Mouse (Mus musculus) heart, postnatal 0 days (tissue): Measurements from ENCODE around the gene Foxi1. TPM values are rescaled to one million over a fixed set of nuclear protein-coding genes. Genes with fewer than 3 reads are reported as not detected.
"Not testable (repeated sequence)": the region's sequence is repeated elsewhere in the genome, so short reads cannot be mapped to it uniquely, and the experiment has no call there.

ENCODE experiments used
- ATAC-seq: fragments of 200-750 bp; cut with Nextera tagmentation; 2 replicates; pipeline ENCODE4 v1.8.0; 2017; ENCODE audit warnings: low read depth, moderate number of reproducible peaks, moderate library complexity; ENCODE audit not compliant: insufficient read depth
- DNase-seq: peaks from one replicate; pipeline ENCODE4 v3.0.0-alpha.2; 2016; ENCODE audit warnings: low spot score
- H3K27ac ChIP-seq: fragments of 300-500 bp; sonication (generic); 2 replicates; pipeline ENCODE4 v1.5.1; 2014; ENCODE audit warnings: low read depth, mild to moderate bottlenecking
- H3K27me3 ChIP-seq: fragments of 300-500 bp; sonication (generic); 2 replicates; pipeline ENCODE4 v1.6.1; 2014; ENCODE audit warnings: low read length, mixed read lengths; ENCODE audit not compliant: control insufficient read depth, insufficient read depth
- H3K36me3 ChIP-seq: fragments of 300-500 bp; sonication (generic); replicated peaks from 2 replicates; pipeline ENCODE4 v1.6.1; 2014; ENCODE audit warnings: low read length, mixed read lengths; ENCODE audit not compliant: control insufficient read depth, insufficient read depth
- H3K4me1 ChIP-seq: fragments of 300-500 bp; sonication (generic); 2 replicates; pipeline ENCODE4 v1.6.1; 2014; ENCODE audit warnings: antibody characterized with exemption; ENCODE audit not compliant: control insufficient read depth, insufficient read depth
- H3K4me2 ChIP-seq: fragments of 300-500 bp; sonication (generic); 2 replicates; pipeline ENCODE4 v1.6.1; 2014; ENCODE audit warnings: low read depth, mild to moderate bottlenecking, low read length, moderate library complexity
- H3K4me3 ChIP-seq: fragments of 300-500 bp; sonication (generic); 2 replicates; pipeline ENCODE4 v1.5.1; 2014; ENCODE audit warnings: low read depth, low read length
- H3K9ac ChIP-seq: fragments of 300-500 bp; sonication (generic); replicated peaks from 2 replicates; pipeline ENCODE4 v1.6.1; 2014; ENCODE audit warnings: low read depth, low read length, mixed read lengths
- H3K9me3 ChIP-seq: fragments of 300-500 bp; sonication (generic); replicated peaks from 2 replicates; pipeline ENCODE4 v1.6.1; 2016; ENCODE audit warnings: low read length; ENCODE audit not compliant: control insufficient read depth
- CTCF ChIP-seq: IDR thresholded peaks from 2 replicates; pipeline ENCODE4 v1.5.1; 2016; ENCODE audit warnings: antibody characterized with exemption, control low read depth, low read depth
- EP300 ChIP-seq: IDR thresholded peaks from 2 replicates; pipeline ENCODE4 v1.6.1; 2016; ENCODE audit warnings: antibody characterized with exemption, low read depth
- WGBS: fragments of 180-500 bp; shearing (Covaris S2); extraction: QIAGEN DNeasy Blood & Tissue Kit; methylation state at CpG from one replicate; pipeline ENCODE4 v1.1.7; 2014; 5-methylcytosine and 5-hydroxymethylcytosine counted together
- polyA plus RNA-seq: library from polyadenylated mRNA; unstranded; fragments of >200 nt; fragmentation: Nextera tagmentation; extraction: Ambion mirVana; gene quantifications from 2 replicates; pipeline ENCODE4 v1.2.1, GENCODE M21; 2015
- total RNA-seq: library from RNA; depleted of rRNA; stranded (reverse); fragments of >200 nt; gene quantifications from 2 replicates; pipeline ENCODE4 v1.2.3, GENCODE M21; 2014; ENCODE audit warnings: low replicate concordance

Gene Foxi1
- total and polyA plus RNA-seq, 2 experiments from 2014 or later: not detected

GRCm38 (mm10) chr11:34228758-34229364, 21.0 kb upstream of the Foxi1 start:
- Histone ChIP-seq H3K36me3 (no peaks in the 10 kb centered on the region), H3K4me1 (no peaks in the 10 kb centered on the region), H3K9me3 (no peaks in the 10 kb centered on the region), H3K27me3 (no peaks in the 10 kb centered on the region), H3K4me3 (no peak overlapping the region), H3K27ac (no peak overlapping the region), H3K9ac (no peak overlapping the region), H3K4me2 (no peak overlapping the region)
- WGBS: 32% methylated on average over 6 of the region's 6 CpGs
- ATAC-seq: peak; percentile 49; the same call in 1 of the 2 replicates
- peak; percentile 34 for DNase-seq
- no peak for TF ChIP-seq EP300
- peak; percentile 70 for TF ChIP-seq CTCF

DNA sequence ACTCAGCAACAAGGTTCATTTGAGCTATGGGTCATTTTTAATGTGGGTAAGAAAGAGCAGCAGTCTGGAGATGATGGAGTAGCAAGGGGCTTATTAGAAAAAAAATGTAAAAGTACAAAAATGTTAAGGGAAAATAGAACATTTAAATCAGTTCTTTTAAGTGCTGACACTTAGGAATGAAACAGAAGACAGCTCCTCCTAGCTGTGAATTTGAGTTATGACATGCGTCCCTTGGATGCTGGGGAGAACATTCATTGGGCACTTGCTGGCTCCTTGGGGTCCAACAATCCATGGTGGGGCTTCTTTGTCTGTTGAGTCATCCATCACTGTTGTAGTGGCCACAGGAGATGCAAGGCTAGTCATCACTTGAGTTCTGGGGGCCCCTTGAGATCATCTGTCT, 19.3 kb upstream of the Foxi1 start:
- Histone ChIP-seq H3K4me1 (no peaks in the 10 kb centered on the region), H3K4me2 (no peak overlapping the region), H3K27ac (no peak overlapping the region), H3K9ac (no peak overlapping the region), H3K9me3 (no peaks in the 10 kb centered on the region), H3K4me3 (no peak overlapping the region), H3K36me3 (no peaks in the 10 kb centered on the region), H3K27me3 (no peaks in the 10 kb centered on the region)
- TF ChIP-seq CTCF (peak; percentile 37; the same call in 1 of the 2 replicates), EP300 (no peak)
- WGBS: 35% methylated on average over 1 of the region's 1 CpGs
- ATAC-seq (no peak), DNase-seq (no peak)

GRCm38 (mm10) chr11:34220596-34220995, 12.7 kb upstream of the Foxi1 start:
- not testable (repeated sequence) for H3K27me3 ChIP-seq

DNA sequence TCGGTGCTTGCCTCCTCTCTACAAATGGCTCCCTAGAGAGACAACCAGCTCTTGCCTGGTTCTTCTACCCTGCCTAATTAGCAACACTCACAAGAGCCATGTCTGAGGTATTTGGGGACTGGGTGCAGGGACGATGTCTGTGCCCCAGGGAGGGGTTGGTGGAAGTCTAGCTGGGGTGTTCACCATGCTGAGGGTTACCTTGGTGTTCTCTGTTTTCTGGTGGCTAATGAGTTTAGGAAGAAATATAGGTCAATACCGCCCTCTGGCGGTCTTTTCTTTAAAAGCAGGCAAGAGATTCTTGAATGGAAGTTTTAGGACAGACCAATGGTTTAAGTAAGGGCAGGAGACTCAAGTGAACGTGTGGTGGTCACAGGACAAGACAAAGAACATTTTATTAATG, 5.0 kb upstream of the Foxi1 start:
- ATAC-seq (no peak), DNase-seq (peak; percentile 30)
- Histone ChIP-seq H3K9me3 (no peaks in the 10 kb centered on the region), H3K27me3 (no peaks in the 10 kb centered on the region), H3K9ac (no peak overlapping the region), H3K36me3 (no peaks in the 10 kb centered on the region), H3K4me1 (no peaks in the 10 kb centered on the region), H3K4me2 (no peak overlapping the region), H3K27ac (no peak overlapping the region), H3K4me3 (no peak overlapping the region)
- TF ChIP-seq CTCF (peak; percentile 60), EP300 (no peak)
- WGBS: 24% methylated on average over 5 of the region's 5 CpGs

More at GRCm38 (mm10) chr11:34220596-34220995, 12.7 kb upstream of the Foxi1 start:
- 91% methylated on average over 4 of the region's 4 CpGs for WGBS
- H3K9ac ChIP-seq, H3K9me3 ChIP-seq, H3K27ac ChIP-seq, H3K4me2 ChIP-seq, ATAC-seq, H3K4me3 ChIP-seq, H3K4me1 ChIP-seq, DNase-seq, H3K36me3 ChIP-seq: not testable (repeated sequence)

- no peak overlapping the region for H3K9ac ChIP-seq
- WGBS: 52% methylated on average over 1 of the region's 1 CpGs
- no peak overlapping the region for H3K4me3 ChIP-seq
- no peak overlapping the region for H3K4me2 ChIP-seq
- no peaks in the 10 kb centered on the region for H3K9me3 ChIP-seq
- no peaks in the 10 kb centered on the region for H3K4me1 ChIP-seq
- no peak for ATAC-seq
- no peak for DNase-seq
- H3K27ac ChIP-seq: no peak overlapping the region
- H3K27me3 ChIP-seq: no peaks in the 10 kb centered on the region
- no peaks in the 10 kb centered on the region for H3K36me3 ChIP-seq
- TF ChIP-seq CTCF: no peak
- no peak for TF ChIP-seq EP300
Observed at GRCm38 (mm10) chr11:34202769-34203168, 5.1 kb downstream of the Foxi1 start.

- H3K27me3 ChIP-seq: no peaks in the 10 kb centered on the region
- H3K4me1 ChIP-seq: no peaks in the 10 kb centered on the region
- no peak overlapping the region for H3K9ac ChIP-seq
- TF ChIP-seq CTCF (no peak), EP300 (no peak)
- ATAC-seq (no peak), DNase-seq (no peak)
- 84% methylated on average over 3 of the region's 3 CpGs for WGBS
- H3K4me2 ChIP-seq: no peak overlapping the region
- no peak overlapping the region for H3K27ac ChIP-seq
- H3K9me3 ChIP-seq: no peaks in the 10 kb centered on the region
- no peaks in the 10 kb centered on the region for H3K36me3 ChIP-seq
- no peak overlapping the region for H3K4me3 ChIP-seq
Observed at GRCm38 (mm10) chr11:34195142-34195541, 12.7 kb downstream of the Foxi1 start.
